Mouse (Mus musculus): ENCODE measurements around the gene Pacsin3. TPM values are rescaled to one million over a fixed set of nuclear protein-coding genes. Genes with fewer than 3 reads are reported as not detected.

The Pacsin3 gene
- polyA plus RNA-seq (2012; rRNA removed): 5.6 and 14.9 TPM in 2 replicates

- WGBS: 10% methylated on average over 27 of the region's 27 CpGs
- no peak within 1 kb of the TSS for H3K27ac ChIP-seq (ENCODE audit: control insufficient read depth, insufficient read depth, low read length)
Observed at GRCm38 (mm10) chr2:91255661-91256150, at the start of gene Pacsin3. Pacsin3 (plus strand) TSS chr2:91255954.

GRCm38 (mm10) chr2:91206254-91206775 is 49.4 kb upstream of the Pacsin3 start:
- Histone ChIP-seq H3K4me3 (ENCODE audit: control insufficient read depth, insufficient read depth, low read length) (no peak overlapping the region), H3K27me3 (ENCODE audit: control insufficient read depth, insufficient read depth, low read length) (no peaks in the 10 kb centered on the region), H3K36me3 (ENCODE audit: control insufficient read depth, insufficient read depth, low read length) (peaks cover 40% of the 10 kb centered on the region), H3K27ac (ENCODE audit: control insufficient read depth, insufficient read depth, low read length) (peak overlapping the region; percentile 36; the same call in 1 of the 2 replicates), H3K4me1 (replicated peaks; ENCODE audit: control insufficient read depth, insufficient read depth, low read length) (peaks cover 5% of the 10 kb centered on the region)
- DNase-seq: no peak
- TF ChIP-seq CTCF (IDR thresholded peaks at IDR 0.05; ENCODE audit: borderline replicate concordance, control insufficient read depth, extremely low read depth, insufficient read depth, low read length, poor library complexity): no peak
- no peak for TF ChIP-seq POLR2A (IDR thresholded peaks at IDR 0.05; ENCODE audit: control insufficient read depth, extremely low read depth, insufficient read depth, low read length, poor library complexity)
- 78% methylated on average over 9 of the region's 9 CpGs for WGBS

More at GRCm38 (mm10) chr2:91255661-91256150, at the start of gene Pacsin3:
- Histone ChIP-seq H3K36me3 (ENCODE audit: control insufficient read depth, insufficient read depth, low read length) (no peaks in the 10 kb centered on the region), H3K4me3 (ENCODE audit: control insufficient read depth, insufficient read depth, low read length) (peak within 1 kb of the TSS; percentile 51), H3K4me1 (replicated peaks; ENCODE audit: control insufficient read depth, insufficient read depth, low read length) (peaks cover 19% of the 10 kb centered on the region), H3K27me3 (ENCODE audit: control insufficient read depth, insufficient read depth, low read length) (peaks cover 30% of the 10 kb centered on the region)
- DNase-seq: no peak
- TF ChIP-seq POLR2A (IDR thresholded peaks at IDR 0.05; ENCODE audit: control insufficient read depth, extremely low read depth, insufficient read depth, low read length, poor library complexity): no peak
- TF ChIP-seq CTCF (IDR thresholded peaks at IDR 0.05; ENCODE audit: borderline replicate concordance, control insufficient read depth, extremely low read depth, insufficient read depth, low read length, poor library complexity): no peak

- Histone ChIP-seq H3K27me3 (ENCODE audit: control insufficient read depth, insufficient read depth, low read length) (no peaks in the 10 kb centered on the region), H3K4me1 (replicated peaks; ENCODE audit: control insufficient read depth, insufficient read depth, low read length) (peaks cover 11% of the 10 kb centered on the region), H3K4me3 (ENCODE audit: control insufficient read depth, insufficient read depth, low read length) (no peak overlapping the region), H3K27ac (ENCODE audit: control insufficient read depth, insufficient read depth, low read length) (no peak overlapping the region), H3K36me3 (ENCODE audit: control insufficient read depth, insufficient read depth, low read length) (peaks cover 43% of the 10 kb centered on the region)
- no peak for DNase-seq
- TF ChIP-seq POLR2A (IDR thresholded peaks at IDR 0.05; ENCODE audit: control insufficient read depth, extremely low read depth, insufficient read depth, low read length, poor library complexity) (no peak), CTCF (IDR thresholded peaks at IDR 0.05; ENCODE audit: borderline replicate concordance, control insufficient read depth, extremely low read depth, insufficient read depth, low read length, poor library complexity) (no peak)
Observed at GRCm38 (mm10) chr2:91213311-91213710, 42.4 kb upstream of the Pacsin3 start.

GRCm38 (mm10) chr2:91217032-91217431 is 38.7 kb upstream of the Pacsin3 start:
- 11% methylated on average over 4 of the region's 4 CpGs for WGBS
- peak; percentile 76 for DNase-seq
- H3K27ac ChIP-seq (ENCODE audit: control insufficient read depth, insufficient read depth, low read length): peak overlapping the region; percentile 73
- TF ChIP-seq POLR2A (IDR thresholded peaks at IDR 0.05; ENCODE audit: control insufficient read depth, extremely low read depth, insufficient read depth, low read length, poor library complexity) (no peak), CTCF (IDR thresholded peaks at IDR 0.05; ENCODE audit: borderline replicate concordance, control insufficient read depth, extremely low read depth, insufficient read depth, low read length, poor library complexity) (no peak)
- H3K4me3 ChIP-seq (ENCODE audit: control insufficient read depth, insufficient read depth, low read length): no peak overlapping the region
- no peaks in the 10 kb centered on the region for H3K27me3 ChIP-seq (ENCODE audit: control insufficient read depth, insufficient read depth, low read length)
- H3K36me3 ChIP-seq (ENCODE audit: control insufficient read depth, insufficient read depth, low read length): peaks cover 8% of the 10 kb centered on the region; the same call in 1 of the 2 replicates
- H3K4me1 ChIP-seq (replicated peaks; ENCODE audit: control insufficient read depth, insufficient read depth, low read length): peaks cover 11% of the 10 kb centered on the region

GRCm38 (mm10) chr2:91220501-91220900 is 35.3 kb upstream of the Pacsin3 start:
- TF ChIP-seq POLR2A (IDR thresholded peaks at IDR 0.05; ENCODE audit: control insufficient read depth, extremely low read depth, insufficient read depth, low read length, poor library complexity) (no peak), CTCF (IDR thresholded peaks at IDR 0.05; ENCODE audit: borderline replicate concordance, control insufficient read depth, extremely low read depth, insufficient read depth, low read length, poor library complexity) (no peak)
- no peaks in the 10 kb centered on the region for H3K36me3 ChIP-seq (ENCODE audit: control insufficient read depth, insufficient read depth, low read length)
- no peak overlapping the region for H3K27ac ChIP-seq (ENCODE audit: control insufficient read depth, insufficient read depth, low read length)
- DNase-seq: no peak
- peaks cover 11% of the 10 kb centered on the region for H3K4me1 ChIP-seq (replicated peaks; ENCODE audit: control insufficient read depth, insufficient read depth, low read length)
- no peak overlapping the region for H3K4me3 ChIP-seq (ENCODE audit: control insufficient read depth, insufficient read depth, low read length)
- no peaks in the 10 kb centered on the region for H3K27me3 ChIP-seq (ENCODE audit: control insufficient read depth, insufficient read depth, low read length)
- WGBS: 100% methylated on average over 3 of the region's 3 CpGs

GRCm38 (mm10) chr2:91223614-91224013 is 32.1 kb upstream of the Pacsin3 start:
- Histone ChIP-seq H3K27ac (ENCODE audit: control insufficient read depth, insufficient read depth, low read length) (no peak overlapping the region), H3K4me3 (ENCODE audit: control insufficient read depth, insufficient read depth, low read length) (no peak overlapping the region), H3K36me3 (ENCODE audit: control insufficient read depth, insufficient read depth, low read length) (peaks cover 6% of the 10 kb centered on the region; the same call in 1 of the 2 replicates), H3K27me3 (ENCODE audit: control insufficient read depth, insufficient read depth, low read length) (no peaks in the 10 kb centered on the region), H3K4me1 (replicated peaks; ENCODE audit: control insufficient read depth, insufficient read depth, low read length) (no peaks in the 10 kb centered on the region; the same call in 1 of the 2 replicates)
- 96% methylated on average over 2 of the region's 2 CpGs for WGBS
- TF ChIP-seq POLR2A (IDR thresholded peaks at IDR 0.05; ENCODE audit: control insufficient read depth, extremely low read depth, insufficient read depth, low read length, poor library complexity): no peak
- TF ChIP-seq CTCF (IDR thresholded peaks at IDR 0.05; ENCODE audit: borderline replicate concordance, control insufficient read depth, extremely low read depth, insufficient read depth, low read length, poor library complexity): no peak
- no peak for DNase-seq
